Mouse (Mus musculus): Measurements from ENCODE around the gene Nomo1.

DNA sequence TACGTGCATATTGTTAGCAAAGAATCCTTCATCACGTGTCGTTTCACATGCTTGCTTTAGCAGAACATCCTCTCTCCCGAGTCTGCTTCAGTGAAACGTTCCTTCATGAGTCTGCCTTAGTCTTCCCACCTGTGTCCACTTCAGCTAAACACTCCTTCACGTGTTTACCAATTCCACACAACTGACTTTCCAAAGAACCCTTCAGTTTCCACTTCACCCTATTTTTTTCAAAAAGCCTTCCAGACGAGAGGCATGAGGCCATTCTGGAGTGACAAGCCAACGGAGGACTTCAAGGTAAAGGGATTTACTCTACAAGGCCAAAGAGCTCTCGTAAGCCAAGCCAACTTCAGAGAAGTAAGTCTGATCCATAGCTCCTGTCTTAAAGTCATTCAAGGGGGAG is 8.1 kb upstream of the Nomo1 start:
- no peak for TF ChIP-seq CTCF (IDR thresholded peaks at IDR 0.05; ENCODE audit: low read depth)
- no peak for TF ChIP-seq EP300 (IDR thresholded peaks at IDR 0.05; ENCODE audit: low read depth)

Data from liver, postnatal 0 days (tissue).